In genomic region chr2:76980146-76980545, GRCm38 (mm10) we compare ENCODE assay signal across 9 mouse cellular contexts. TPM values are rescaled to one million over a fixed set of nuclear protein-coding genes. Genes with fewer than 3 reads are reported as not detected.
DNase-seq lines count a peak whose midpoint lies in the region; ATAC-seq lines count a peak whose summit lies in the region.
"Had no signal": no experiment of that assay in that cellular context is flagged by ENCODE, and none has a peak within 500 bp of the region (broad histone marks: within the 10 kb centered on the region; RNA-seq: fewer than 3 reads in every experiment).

No protein-coding gene starts in this region.

- no peak overlapping the region for H3K4me2 ChIP-seq in forebrain, embryonic 11.5 days (ENCODE audit: low read depth, low read length, severe bottlenecking)
- no peak overlapping the region for H3K4me2 ChIP-seq in forebrain, embryonic 13.5 days

- no peaks in the 10 kb centered on the region for H3K4me1 ChIP-seq in forebrain, embryonic 11.5 days (replicated peaks; ENCODE audit: control insufficient read depth, insufficient read depth, low read length)
- H3K4me1 ChIP-seq in forebrain, embryonic 13.5 days = no peaks in the 10 kb centered on the region

- ATAC-seq in forebrain, embryonic 11.5 days (replicated peaks; ENCODE audit: low FRiP score) = 0 out of 2 replicates have a peak, but pooled peaks have one; percentile 36
- ATAC-seq in forebrain, embryonic 13.5 days = no peak

- H3K27ac ChIP-seq in forebrain, embryonic 11.5 days (ENCODE audit: low read depth, low read length) = no peak overlapping the region
- H3K27ac ChIP-seq in forebrain, embryonic 13.5 days = no peak overlapping the region

- 49% methylated on average over 9 of the region's 9 CpGs for WGBS in forebrain, embryonic 11.5 days
- 55% methylated on average over 9 of the region's 9 CpGs for WGBS in forebrain, embryonic 13.5 days

- H3K9me3 ChIP-seq in forebrain, embryonic 11.5 days (ENCODE audit: control insufficient read depth, low read length) = no peaks in the 10 kb centered on the region
- H3K9me3 ChIP-seq in forebrain, embryonic 13.5 days (replicated peaks) = no peaks in the 10 kb centered on the region

- H3K27me3 ChIP-seq in forebrain, embryonic 11.5 days (ENCODE audit: control insufficient read depth, insufficient read depth, low read length) = no peaks in the 10 kb centered on the region
- H3K27me3 ChIP-seq in forebrain, embryonic 13.5 days = no peaks in the 10 kb centered on the region

- DNase-seq in forebrain, embryonic 11.5 days (ENCODE audit: low spot score) = no peak
- peak; percentile 8 for DNase-seq in CD4-positive helper T cell, adult 2 months (ENCODE audit: low read depth, low spot score)
- DNase-seq in c-Kit-positive CD71-positive TER-119-positive erythroid progenitor cells, embryonic 14.5 days (ENCODE audit: low spot score) = peak; percentile 15
- peak; percentile 33 for DNase-seq in hindlimb bud, embryonic 11.5 days (ENCODE audit: extremely low spot score, low read depth, low spot score)
- peak; percentile 13 for DNase-seq in retina, adult 2 months (ENCODE audit: low read depth, low spot score)
- no peak for DNase-seq in cerebellum, adult 11 months
- no peak for DNase-seq in spleen, postnatal 36 days (ENCODE audit: low spot score in 2 of 2)

- no peak overlapping the region for H3K4me3 ChIP-seq in forebrain, embryonic 11.5 days (ENCODE audit: low read depth, low read length)
- no peak overlapping the region for H3K4me3 ChIP-seq in forebrain, embryonic 13.5 days

- H3K36me3 ChIP-seq in forebrain, embryonic 11.5 days (ENCODE audit: control insufficient read depth, insufficient read depth, low read length) = no peaks in the 10 kb centered on the region
- no peaks in the 10 kb centered on the region for H3K36me3 ChIP-seq in forebrain, embryonic 13.5 days (ENCODE audit: poor library complexity, severe bottlenecking)
- H3K36me3 ChIP-seq: G1E had no signal

- H3K9ac ChIP-seq in forebrain, embryonic 11.5 days (ENCODE audit: low read length) = no peak overlapping the region
- no peak overlapping the region for H3K9ac ChIP-seq in forebrain, embryonic 13.5 days

RNA-seq across cellular contexts. Expression of gene Ttn, which starts 2.2 kb away (rescaled TPM):
- 0.04 and 0.77 TPM in 2 replicates for polyA plus RNA-seq in forebrain, embryonic 11.5 days (2014; fragmentation: Nextera tagmentation; extraction: Ambion mirVana)
- polyA plus RNA-seq in forebrain, embryonic 13.5 days (2015; fragmentation: Nextera tagmentation; extraction: Ambion mirVana) = 0.29 and 0.40 TPM in 2 replicates
- polyA plus RNA-seq: G1E had no signal

Comparison
In these comparisons a context has a peak if more than half of its experiments do, and no peak if none do; other contexts are left out.
1. DNase-seq: peak in CD4-positive helper T cell, adult 2 months (single experiment), c-Kit-positive CD71-positive TER-119-positive erythroid progenitor cells, embryonic 14.5 days (single experiment), hindlimb bud, embryonic 11.5 days (single experiment) and retina, adult 2 months (single experiment); none in forebrain, embryonic 11.5 days (single experiment), cerebellum, adult 11 months (single experiment) and spleen, postnatal 36 days (0 of 2).